In genomic region chr5:8422932-8423928, GRCm38 (mm10) we compare ENCODE assay signal across 7 mouse cellular contexts. TPM values are rescaled to one million over a fixed set of nuclear protein-coding genes. Genes with fewer than 3 reads are reported as not detected.
A peak's percentile ranks its signal among the peaks of the same experiment; 100 is the strongest.
DNase-seq lines count a peak whose midpoint lies in the region; ATAC-seq and TF ChIP-seq lines count a peak whose summit lies in the region.

No protein-coding gene starts in this region.

- H3K4me3 ChIP-seq in liver, embryonic 12.5 days: peak overlapping the region; percentile 95
- H3K4me3 ChIP-seq in small intestine, adult 2 months (ENCODE audit: low read depth, low read length): peak overlapping the region; percentile 99

- TF ChIP-seq POLR2A in small intestine, adult 2 months (IDR thresholded peaks at IDR 0.05; ENCODE audit: low read depth, low read length): no peak

- no peak for TF ChIP-seq CTCF in small intestine, adult 2 months (IDR thresholded peaks at IDR 0.05; ENCODE audit: extremely low read depth, insufficient read length, insufficient replicate concordance, low read depth, low read length)

- H3K27ac ChIP-seq in liver, embryonic 12.5 days: peak overlapping the region; percentile 94
- H3K27ac ChIP-seq in small intestine, adult 2 months (ENCODE audit: insufficient read depth, low read depth, low read length): no peak overlapping the region

- H3K36me3 ChIP-seq in liver, embryonic 12.5 days: peaks cover 28% of the 10 kb centered on the region
- peaks cover 5% of the 10 kb centered on the region; the same call in 1 of the 2 replicates for H3K36me3 ChIP-seq in small intestine, adult 2 months (ENCODE audit: control insufficient read depth, insufficient read depth, low read length)

- H3K4me1 ChIP-seq in liver, embryonic 12.5 days: peaks cover 38% of the 10 kb centered on the region
- H3K4me1 ChIP-seq in small intestine, adult 2 months (ENCODE audit: control insufficient read depth, insufficient read depth, insufficient read length, low read length): peaks cover 2% of the 10 kb centered on the region; the same call in 1 of the 2 replicates

- H3K4me2 ChIP-seq in liver, embryonic 12.5 days: peak overlapping the region; percentile 81

- H3K27me3 ChIP-seq in liver, embryonic 12.5 days (replicated peaks): no peaks in the 10 kb centered on the region
- no peaks in the 10 kb centered on the region for H3K27me3 ChIP-seq in small intestine, adult 2 months (ENCODE audit: control insufficient read depth, insufficient read depth, low read length)

- DNase-seq in 3134 (ENCODE audit: extremely low read depth, insufficient read length, low spot score) (peak; percentile 5), 3T3-L1 (ENCODE audit: low read depth, low spot score) (peak; percentile 87)
- peak; percentile 24 to 45 for DNase-seq in cerebellum, postnatal 10 days
- no peak for DNase-seq in yolk sac, embryonic 10.5 days (ENCODE audit: low spot score)

- H3K9ac ChIP-seq in liver, embryonic 12.5 days: peak overlapping the region; percentile 93

- ATAC-seq in hematopoietic stem cell, adult 5-6 weeks (replicated peaks in 1 of 2; ENCODE audit: insufficient read depth in 1 of 2, low FRiP score in 2 of 2, low TSS enrichment in 1 of 2, low read depth in 1 of 2, poor library complexity in 2 of 2, severe bottlenecking in 2 of 2): peak; percentile 31 to 37; a peak in 2 of 4 replicates
- ATAC-seq in liver, embryonic 12.5 days: peak; percentile 70

- H3K9me3 ChIP-seq in liver, embryonic 12.5 days (replicated peaks): no peaks in the 10 kb centered on the region

- WGBS in liver, embryonic 12.5 days (ENCODE audit: insufficient replicate concordance): 3% methylated on average over 40 of the region's 40 CpGs
- WGBS in small intestine, adult 2 months: 2% methylated on average over 40 of the region's 40 CpGs

RNA-seq across cellular contexts. Expression of gene Slc25a40, which starts 0.6 kb away (rescaled TPM):
- total RNA-seq in hematopoietic stem cell, adult 5-6 weeks (2017): 12.5 and 14.9 TPM in 2 replicates
- polyA plus RNA-seq in liver, embryonic 12.5 days (2016; fragmentation: Nextera tagmentation; extraction: Ambion mirVana): 5.3 TPM in 2 replicates
- polyA plus RNA-seq in small intestine, adult 2 months (2012; rRNA removed): 0.37 and 0.39 TPM in 2 replicates

RNA-seq across cellular contexts. Expression of gene Dbf4, which starts 0.7 kb away (rescaled TPM):
- 67.7 and 74.9 TPM in 2 replicates for total RNA-seq in hematopoietic stem cell, adult 5-6 weeks (2017)
- polyA plus RNA-seq in liver, embryonic 12.5 days (2016; fragmentation: Nextera tagmentation; extraction: Ambion mirVana): 41.9 and 46.2 TPM in 2 replicates
- polyA plus RNA-seq in small intestine, adult 2 months (2012; rRNA removed): 1.3 and 3.7 TPM in 2 replicates

RNA-seq across cellular contexts. Expression of gene Adam22, which starts 55.3 kb away (rescaled TPM):
- 10.6 and 15.7 TPM in 2 replicates for total RNA-seq in hematopoietic stem cell, adult 5-6 weeks (2017)
- polyA plus RNA-seq in liver, embryonic 12.5 days (2016; fragmentation: Nextera tagmentation; extraction: Ambion mirVana): 0.56 and 0.93 TPM in 2 replicates
- polyA plus RNA-seq in small intestine, adult 2 months (2012; rRNA removed): 0.22 and 0.63 TPM in 2 replicates
